Mouse (Mus musculus) forebrain, postnatal 0 days (tissue): ENCODE measurements around the gene Rgsl1. TPM values are rescaled to one million over a fixed set of nuclear protein-coding genes. Genes with fewer than 3 reads are reported as not detected.

ENCODE experiments used
- ATAC-seq: fragments of 200-750 bp; cut with Nextera tagmentation; 2 replicates; pipeline ENCODE4 v1.8.0; 2017; ENCODE audit warnings: mild to moderate bottlenecking, moderate library complexity
- DNase-seq: peaks from one replicate; pipeline ENCODE4 v3.0.0-alpha.2; 2015
- H3K27ac ChIP-seq: fragments of 300-500 bp; sonication (generic); 2 replicates; pipeline ENCODE4 v1.5.1; 2014; ENCODE audit warnings: low read depth, mild to moderate bottlenecking, antibody characterized with exemption, low read length, moderate library complexity, mixed read lengths
- H3K27me3 ChIP-seq: fragments of 300-500 bp; sonication (generic); 2 replicates; pipeline ENCODE4 v1.6.1; 2014; ENCODE audit warnings: mild to moderate bottlenecking, low read length, mixed read lengths; ENCODE audit not compliant: insufficient read depth
- H3K36me3 ChIP-seq: fragments of 300-500 bp; sonication (generic); 2 replicates; pipeline ENCODE4 v1.6.1; 2014; ENCODE audit warnings: mild to moderate bottlenecking, moderate library complexity; ENCODE audit not compliant: insufficient read depth
- H3K4me1 ChIP-seq: fragments of 300-500 bp; sonication (generic); 2 replicates; pipeline ENCODE4 v1.6.1; 2014; ENCODE audit warnings: antibody characterized with exemption; ENCODE audit not compliant: insufficient read depth
- H3K4me2 ChIP-seq: fragments of 300-500 bp; sonication (generic); 2 replicates; pipeline ENCODE4 v1.6.1; 2014; ENCODE audit warnings: low read depth, mild to moderate bottlenecking, moderate library complexity
- H3K4me3 ChIP-seq: fragments of 300-500 bp; sonication (generic); 2 replicates; pipeline ENCODE4 v1.5.1; 2014; ENCODE audit warnings: low read depth, low read length, mixed read lengths
- H3K9ac ChIP-seq: fragments of 300-500 bp; sonication (generic); 2 replicates; pipeline ENCODE4 v1.6.1; 2014; ENCODE audit warnings: mild to moderate bottlenecking
- H3K9me3 ChIP-seq: fragments of 300-500 bp; sonication (generic); 2 replicates; pipeline ENCODE4 v1.6.1; 2016; ENCODE audit warnings: low read length
- CTCF ChIP-seq: sonication (generic); IDR thresholded peaks from 2 replicates; pipeline ENCODE4 v1.5.1; 2016; ENCODE audit warnings: antibody characterized with exemption, control low read depth, low read depth
- WGBS: fragments of 180-500 bp; shearing (Covaris S2); extraction: QIAGEN DNeasy Blood & Tissue Kit; methylation state at CpG from one replicate; pipeline ENCODE4 v1.1.7; 2014; 5-methylcytosine and 5-hydroxymethylcytosine counted together
- polyA plus RNA-seq: library from polyadenylated mRNA; unstranded; fragments of >200 nt; fragmentation: Nextera tagmentation; extraction: Ambion mirVana; gene quantifications from 2 replicates; pipeline ENCODE4 v1.2.1, GENCODE M21; 2015
- total RNA-seq: library from RNA; depleted of rRNA; stranded (reverse); fragments of >200 nt; gene quantifications from 2 replicates; pipeline ENCODE4 v1.2.3, GENCODE M21; 2014

Rgsl1 gene
- total and polyA plus RNA-seq, 2 experiments from 2014 or later, result 0.44 to 0.90 TPM

GRCm38 (mm10) chr1:153749211-153749801 lies 94.6 kb downstream of the Rgsl1 start, which contains the start of gene Rnasel:
Rnasel (plus strand) TSS chr1:153749426.
- Histone ChIP-seq H3K27ac (peak within 1 kb of the TSS; percentile 88), H3K4me1 (peaks cover 15% of the 10 kb centered on the region), H3K9me3 (no peaks in the 10 kb centered on the region), H3K4me3 (peak within 1 kb of the TSS; percentile 46), H3K9ac (peak within 1 kb of the TSS; percentile 76), H3K4me2 (peak within 1 kb of the TSS; percentile 65), H3K27me3 (no peaks in the 10 kb centered on the region), H3K36me3 (no peaks in the 10 kb centered on the region)
- ATAC-seq, result peak; percentile 74
- peak; percentile 90 for TF ChIP-seq CTCF
- 2% methylated on average over 18 of the region's 18 CpGs for WGBS
- DNase-seq, result peak; percentile 93

GRCm38 (mm10) chr1:153748549-153748948 lies 95.4 kb downstream of the Rgsl1 start:
- Histone ChIP-seq H3K27me3 (no peaks in the 10 kb centered on the region), H3K9ac (0 out of 2 replicates have a peak overlapping the region, but pooled peaks have one; percentile 76), H3K4me2 (peak overlapping the region; percentile 65), H3K36me3 (no peaks in the 10 kb centered on the region), H3K27ac (peak overlapping the region; percentile 88), H3K4me1 (peaks cover 15% of the 10 kb centered on the region), H3K4me3 (no peak overlapping the region), H3K9me3 (no peaks in the 10 kb centered on the region)
- no peak for TF ChIP-seq CTCF
- WGBS, result 3% methylated on average over 1 of the region's 1 CpGs
- no peak for ATAC-seq
- DNase-seq, result peak; percentile 61

- Histone ChIP-seq H3K4me2 (peak overlapping the region; percentile 65; the same call in 1 of the 2 replicates), H3K4me1 (peaks cover 15% of the 10 kb centered on the region), H3K9me3 (no peaks in the 10 kb centered on the region), H3K9ac (no peak overlapping the region), H3K36me3 (no peaks in the 10 kb centered on the region), H3K27ac (peak overlapping the region; percentile 88; the same call in 1 of the 2 replicates), H3K4me3 (no peak overlapping the region), H3K27me3 (no peaks in the 10 kb centered on the region)
- ATAC-seq (peak; percentile 17; the same call in 1 of the 2 replicates), DNase-seq (peak; percentile 61)
- 51% methylated on average over 12 of the region's 12 CpGs for WGBS
- TF ChIP-seq CTCF, result no peak
Measured at GRCm38 (mm10) chr1:153747861-153748530, 95.9 kb downstream of the Rgsl1 start.

GRCm38 (mm10) chr1:153746728-153747127 lies 97.2 kb downstream of the Rgsl1 start:
- H3K27me3 ChIP-seq, result no peaks in the 10 kb centered on the region
- peak; percentile 89 for DNase-seq
- H3K4me2 ChIP-seq, result 0 out of 2 replicates have a peak overlapping the region, but pooled peaks have one; percentile 8
- no peak overlapping the region for H3K4me3 ChIP-seq
- H3K9ac ChIP-seq, result 0 out of 2 replicates have a peak overlapping the region, but pooled peaks have one; percentile 15
- no peaks in the 10 kb centered on the region for H3K9me3 ChIP-seq
- peak; percentile 11; the same call in 1 of the 2 replicates for ATAC-seq
- peaks cover 11% of the 10 kb centered on the region for H3K4me1 ChIP-seq
- TF ChIP-seq CTCF, result peak; percentile 92
- WGBS, result 3% methylated on average over 12 of the region's 12 CpGs
- H3K36me3 ChIP-seq, result no peaks in the 10 kb centered on the region
- no peak overlapping the region for H3K27ac ChIP-seq

DNA sequence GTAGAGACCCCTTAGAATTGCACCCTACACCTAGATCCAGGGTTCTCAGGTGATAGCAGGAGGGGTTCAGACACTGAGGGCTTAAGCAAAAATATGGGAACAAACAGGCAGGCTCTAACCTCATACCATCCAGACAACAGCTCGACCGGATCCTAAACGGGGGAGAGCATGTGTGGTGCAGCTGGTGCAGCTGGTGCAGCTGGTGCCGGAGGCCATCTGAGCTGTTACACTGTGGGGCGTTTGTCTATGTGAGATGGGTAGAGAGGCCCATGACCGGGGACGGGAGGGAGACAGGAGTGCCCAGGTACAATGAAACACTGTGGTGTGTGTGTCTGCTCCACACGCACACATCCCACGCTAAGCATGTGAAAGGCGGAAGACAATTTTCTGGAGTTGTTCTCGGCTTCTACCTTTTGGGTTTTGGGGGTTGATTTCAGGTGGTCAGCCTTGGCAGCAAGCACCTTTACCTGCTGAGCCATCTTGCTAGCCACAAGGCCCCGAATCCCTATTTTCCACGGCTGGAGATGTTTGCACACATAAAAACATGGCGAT lies 97.7 kb downstream of the Rgsl1 start:
- Histone ChIP-seq H3K27me3 (no peaks in the 10 kb centered on the region), H3K4me2 (0 out of 2 replicates have a peak overlapping the region, but pooled peaks have one; percentile 8), H3K36me3 (no peaks in the 10 kb centered on the region), H3K27ac (no peak overlapping the region), H3K9ac (0 out of 2 replicates have a peak overlapping the region, but pooled peaks have one; percentile 15), H3K4me1 (peaks cover 10% of the 10 kb centered on the region), H3K4me3 (no peak overlapping the region), H3K9me3 (no peaks in the 10 kb centered on the region)
- 71% methylated on average over 14 of the region's 14 CpGs for WGBS
- DNase-seq, result peak; percentile 32
- no peak for TF ChIP-seq CTCF
- ATAC-seq, result no peak

GRCm38 (mm10) chr1:153742374-153743155 lies 101.4 kb downstream of the Rgsl1 start:
- Histone ChIP-seq H3K36me3 (no peaks in the 10 kb centered on the region), H3K4me2 (peak overlapping the region; percentile 89), H3K4me1 (peaks cover 15% of the 10 kb centered on the region), H3K27me3 (no peaks in the 10 kb centered on the region), H3K9me3 (no peaks in the 10 kb centered on the region), H3K4me3 (no peak overlapping the region; the same call in 1 of the 2 replicates), H3K9ac (no peak overlapping the region), H3K27ac (no peak overlapping the region)
- TF ChIP-seq CTCF, result peak; percentile 94
- no peak for ATAC-seq
- 49% methylated on average over 11 of the region's 11 CpGs for WGBS
- peak; percentile 87 for DNase-seq
